Mouse (Mus musculus) adrenal gland, postnatal 36 days (tissue): ENCODE data around the gene Spag8. TPM values are rescaled to one million over a fixed set of nuclear protein-coding genes. Genes with fewer than 3 reads are reported as not detected.

Experiments used
- DNase-seq, 2 experiments: peaks; one replicate each; pipeline ENCODE4 v3.0.0; 2021; ENCODE audit warnings: mixed read lengths in 1 of 2
- long read RNA-seq, 2 experiments: library from polyadenylated mRNA; stranded (forward); transcript quantifications; one replicate each; pipeline ENCODE4 v2.0.0; 2021; ENCODE audit warnings: borderline sequencing depth in 2 of 2
- total RNA-seq, 2 experiments: library from RNA; stranded (reverse); gene quantifications; 2 replicates each; pipeline ENCODE4 v1.2.3; 2021

Spag8 gene
- total RNA-seq: under 1 TPM; 0.30 to 0.40 TPM
- long read RNA-seq, experiment 1: 0 reads
- long read RNA-seq, experiment 2: 0 reads

GRCm38 (mm10) chr4:43653161-43654015 lies at the start of gene Spag8:
Spag8 (minus strand) TSS chr4:43653594.
- peak; percentile 35 to 61 for DNase-seq

GRCm38 (mm10) chr4:43700707-43701106 lies 47.3 kb upstream of the Spag8 start, which contains the start of gene Olfr70:
Olfr70 (minus strand) TSS chr4:43700807.
- DNase-seq: no peak

- no peak for DNase-seq
These were observed 43.2 kb upstream of the Spag8 start for GRCm38 (mm10) chr4:43696561-43696960.

- DNase-seq: peak in 1 of 2 experiments; percentile 64
These were observed 41.9 kb upstream of the Spag8 start for GRCm38 (mm10) chr4:43695249-43695671.

- DNase-seq: no peak
These were observed 41.2 kb upstream of the Spag8 start for GRCm38 (mm10) chr4:43694439-43695248.

GRCm38 (mm10) chr4:43693806-43694241 lies 40.4 kb upstream of the Spag8 start:
- DNase-seq: peak; percentile 72 to 75

- no peak for DNase-seq
These were observed 37.6 kb upstream of the Spag8 start for GRCm38 (mm10) chr4:43691026-43691425.

GRCm38 (mm10) chr4:43690021-43690420 lies 36.6 kb upstream of the Spag8 start:
- no peak for DNase-seq

GRCm38 (mm10) chr4:43679416-43680043 lies 26.1 kb upstream of the Spag8 start:
- DNase-seq: peak; percentile 71 to 74

GRCm38 (mm10) chr4:43678541-43678940 lies 25.1 kb upstream of the Spag8 start:
- no peak for DNase-seq

GRCm38 (mm10) chr4:43675608-43676007 lies 22.2 kb upstream of the Spag8 start:
- no peak for DNase-seq

- no peak for DNase-seq
These were observed 21.6 kb upstream of the Spag8 start for GRCm38 (mm10) chr4:43674974-43675373.

GRCm38 (mm10) chr4:43673703-43674102 lies 20.3 kb upstream of the Spag8 start:
- peak in 1 of 2 experiments; percentile 41 for DNase-seq

- peak; percentile 93 for DNase-seq
These were observed 18.7 kb upstream of the Spag8 start for GRCm38 (mm10) chr4:43672070-43672469.

- DNase-seq: peak; percentile 83 to 88
These were observed 16.0 kb upstream of the Spag8 start for GRCm38 (mm10) chr4:43669428-43669794.

- DNase-seq: peak; percentile 91 to 94
These were observed 15.5 kb upstream of the Spag8 start, which contains the start of the genes Tmem8b and Fam221b for GRCm38 (mm10) chr4:43668782-43669427. Tmem8b (plus strand) TSS chr4:43668971. Fam221b (minus strand) TSS chr4:43669145.

GRCm38 (mm10) chr4:43666412-43666811 lies 13.0 kb upstream of the Spag8 start:
- no peak for DNase-seq

GRCm38 (mm10) chr4:43657146-43657545 lies 3.8 kb upstream of the Spag8 start:
- no peak for DNase-seq

GRCm38 (mm10) chr4:43656339-43657109 lies 3.1 kb upstream of the Spag8 start, which contains the start of gene Hint2:
Hint2 (minus strand) TSS chr4:43656466.
- peak; percentile 94 to 97 for DNase-seq

GRCm38 (mm10) chr4:43655656-43656338 lies 2.4 kb upstream of the Spag8 start:
- DNase-seq: no peak
